ENCODE assay signal across 14 mouse cellular contexts in genomic region chr2:11654990-11655931, GRCm38 (mm10). TPM values are rescaled to one million over a fixed set of nuclear protein-coding genes. Genes with fewer than 3 reads are reported as not detected.
A peak's percentile ranks its signal among the peaks of the same experiment; 100 is the strongest.
DNase-seq lines count a peak whose midpoint lies in the region; ATAC-seq and TF ChIP-seq lines count a peak whose summit lies in the region.
"Had no signal": no experiment of that assay in that cellular context is flagged by ENCODE, and none has a peak within 500 bp of the region (broad histone marks: within the 10 kb centered on the region; RNA-seq: fewer than 3 reads in every experiment).

No protein-coding gene starts in this region.

- no peaks in the 10 kb centered on the region for H3K9me3 ChIP-seq in hindbrain, embryonic 13.5 days

- peaks cover 5% of the 10 kb centered on the region; the same call in 1 of the 2 replicates for H3K4me1 ChIP-seq in cortical plate, adult 2 months (ENCODE audit: control insufficient read depth, insufficient read depth, low read length)
- H3K4me1 ChIP-seq in hindbrain, embryonic 13.5 days (replicated peaks): no peaks in the 10 kb centered on the region

- H3K27ac ChIP-seq in cortical plate, adult 2 months (ENCODE audit: insufficient read depth, low read length): peak overlapping the region; percentile 48; the same call in 1 of the 2 replicates
- H3K27ac ChIP-seq in hindbrain, embryonic 13.5 days: no peak overlapping the region

- WGBS in hindbrain, embryonic 13.5 days: 83% methylated on average over 9 of the region's 9 CpGs

- peak; percentile 23 to 47 for DNase-seq in right cerebral cortex, adult 2 months (ENCODE audit: low spot score in 2 of 2)
- DNase-seq in right cerebral cortex, postnatal 4 days: no peak
- peak; percentile 63 for DNase-seq in Muller cell, postnatal 12 days (ENCODE audit: inconsistent ontology term)
- peak; percentile 70 for DNase-seq in naive thymus-derived CD4-positive, alpha-beta T cell, adult 2 months (ENCODE audit: low read depth)
- no peak for DNase-seq in c-Kit-positive CD71-positive TER-119-positive erythroid progenitor cells, embryonic 14.5 days (ENCODE audit: low spot score)
- DNase-seq: adrenal gland, postnatal 14 days; cerebellum, adult 9-11 months; heart, adult 11 months; kidney, adult 2 months had no signal

- no peak for ATAC-seq in hindbrain, embryonic 13.5 days (ENCODE audit: low FRiP score)

- no peak overlapping the region for H3K4me3 ChIP-seq in cortical plate, adult 2 months (ENCODE audit: insufficient read depth, low read length)
- no peak overlapping the region for H3K4me3 ChIP-seq in hindbrain, embryonic 13.5 days

- no peaks in the 10 kb centered on the region for H3K27me3 ChIP-seq in hindbrain, embryonic 13.5 days

- TF ChIP-seq CTCF in cortical plate, adult 2 months (IDR thresholded peaks at IDR 0.05; ENCODE audit: extremely low read depth, insufficient read depth, low read length): no peak

- H3K4me2 ChIP-seq in hindbrain, embryonic 13.5 days: no peak overlapping the region

- TF ChIP-seq POLR2A in cortical plate, adult 2 months (IDR thresholded peaks at IDR 0.05; ENCODE audit: extremely low read depth, insufficient read depth, low read length): no peak

- no peaks in the 10 kb centered on the region for H3K36me3 ChIP-seq in hindbrain, embryonic 13.5 days

- no peak overlapping the region for H3K9ac ChIP-seq in hindbrain, embryonic 13.5 days

RNA-seq across cellular contexts. Expression of gene Il2ra, which starts 12.7 kb away (rescaled TPM):
- polyA plus RNA-seq in cortical plate, adult 2 months (2012; rRNA removed): 0.19 TPM in 2 replicates
- polyA plus RNA-seq in hindbrain, embryonic 13.5 days (2015; fragmentation: Nextera tagmentation; extraction: Ambion mirVana): 0.04 TPM in 1 of 2 replicates, not detected in the other
- polyA plus RNA-seq: limb, embryonic 14.5 days; midbrain, postnatal 0 days had no signal

RNA-seq across cellular contexts. Expression of gene Gm17490, which starts 29.2 kb away (rescaled TPM):
- not detected in 2 replicates for polyA plus RNA-seq in cortical plate, adult 2 months (2012; rRNA removed)
- polyA plus RNA-seq in hindbrain, embryonic 13.5 days (2015; fragmentation: Nextera tagmentation; extraction: Ambion mirVana): not detected in 2 replicates
- polyA plus RNA-seq: kidney, adult 2 months; limb, embryonic 14.5 days; lung, embryonic 16.5 days; midbrain, postnatal 0 days had no signal

RNA-seq across cellular contexts. Expression of gene Il15ra, which starts 49.8 kb away (rescaled TPM):
- polyA plus RNA-seq in cortical plate, adult 2 months (2012; rRNA removed): 19.0 and 21.7 TPM in 2 replicates
- 0.75 and 0.82 TPM in 2 replicates for polyA plus RNA-seq in hindbrain, embryonic 13.5 days (2015; fragmentation: Nextera tagmentation; extraction: Ambion mirVana)

RNA-seq across cellular contexts. Expression of gene Rbm17, which starts 51.3 kb away (rescaled TPM):
- polyA plus RNA-seq in cortical plate, adult 2 months (2012; rRNA removed): 93.7 and 104 TPM in 2 replicates
- polyA plus RNA-seq in hindbrain, embryonic 13.5 days (2015; fragmentation: Nextera tagmentation; extraction: Ambion mirVana): 141 and 142 TPM in 2 replicates

Comparison
In these comparisons a context has a peak if more than half of its experiments do, and no peak if none do; other contexts are left out.
1. DNase-seq: peak in right cerebral cortex, adult 2 months (2 of 2), Muller cell, postnatal 12 days (single experiment) and naive thymus-derived CD4-positive, alpha-beta T cell, adult 2 months (single experiment); none in right cerebral cortex, postnatal 4 days (single experiment) and c-Kit-positive CD71-positive TER-119-positive erythroid progenitor cells, embryonic 14.5 days (single experiment).
2. RNA of gene Il15ra, which starts 49.8 kb away (polyA plus RNA-seq): 19.0 to 21.7 TPM in cortical plate, adult 2 months; 0.75 to 0.82 TPM in hindbrain, embryonic 13.5 days; every median in the first group is over 10 times any median in the second.